Mouse (Mus musculus) liver, adult 2 months (tissue): ENCODE results near the gene Set. TPM values are rescaled to one million over a fixed set of nuclear protein-coding genes. Genes with fewer than 3 reads are reported as not detected.

Experiments used
- DNase-seq: peaks from one replicate; pipeline ENCODE4 v3.0.0-alpha.2; 2011; ENCODE audit warnings: low read depth, low spot score; ENCODE audit errors: extremely low read depth
- H3K27ac ChIP-seq: fragments of 200-500 bp; replicated peaks from 2 replicates; pipeline ENCODE4 v1.5.1; 2012; ENCODE audit warnings: low read depth, mild to moderate bottlenecking, control low read depth, inconsistent platforms, low read length; ENCODE audit not compliant: insufficient read depth
- H3K27me3 ChIP-seq: fragments of 200-500 bp; 2 replicates; pipeline ENCODE4 v1.6.1; 2012; ENCODE audit warnings: mild to moderate bottlenecking, moderate library complexity, low read length, inconsistent platforms; ENCODE audit not compliant: control insufficient read depth, insufficient read depth
- H3K36me3 ChIP-seq: fragments of 200-500 bp; 2 replicates; pipeline ENCODE4 v1.6.1; 2012; ENCODE audit warnings: low read length, inconsistent platforms; ENCODE audit not compliant: control insufficient read depth, insufficient read depth
- H3K4me1 ChIP-seq: fragments of 200-500 bp; 2 replicates; pipeline ENCODE4 v1.6.1; 2011; ENCODE audit warnings: low read length; ENCODE audit not compliant: control insufficient read depth, insufficient read depth
- H3K4me3 ChIP-seq: fragments of 200-500 bp; 2 replicates; pipeline ENCODE4 v1.5.1; 2011; ENCODE audit warnings: low read depth, mild to moderate bottlenecking, control low read depth, low read length, moderate library complexity; ENCODE audit not compliant: insufficient read depth
- H3K79me2 ChIP-seq: fragments of 200-500 bp; 2 replicates; pipeline ENCODE4 v1.6.1; 2012; ENCODE audit warnings: inconsistent platforms, mild to moderate bottlenecking, low read length, moderate library complexity; ENCODE audit not compliant: control insufficient read depth, insufficient read depth
- H3K9ac ChIP-seq: fragments of 200-500 bp; 2 replicates; pipeline ENCODE4 v1.6.1; 2012; ENCODE audit warnings: low read depth, mild to moderate bottlenecking, control low read depth, inconsistent platforms, low read length
- CTCF ChIP-seq: fragments of 200-500 bp; IDR thresholded peaks from 2 replicates; pipeline ENCODE4 v1.5.1; 2011; ENCODE audit warnings: low read depth, low read length, control low read depth
- POLR2A ChIP-seq: fragments of 200-500 bp; IDR thresholded peaks from 2 replicates; pipeline ENCODE4 v1.6.1; 2011; ENCODE audit warnings: low read length, control low read depth; ENCODE audit not compliant: insufficient read depth; ENCODE audit errors: extremely low read depth
- WGBS: fragments of 180-500 bp; shearing (Covaris S2); methylation state at CpG from one replicate; pipeline ENCODE4 v1.1.7; 2018; 5-methylcytosine and 5-hydroxymethylcytosine counted together
- polyA plus RNA-seq: library from polyadenylated mRNA; depleted of rRNA; stranded (reverse); fragments of >200 nt; gene quantifications from 2 replicates; pipeline ENCODE4 v1.2.3, GENCODE M21; 2012
- total RNA-seq: library from RNA; depleted of rRNA; stranded (reverse); fragments of >200 nt; gene quantifications from 2 replicates; pipeline ENCODE4 v1.2.3, GENCODE M21; 2014

The Set gene
- total and polyA plus RNA-seq, 2 experiments = 26.3 to 85.1 TPM

GRCm38 (mm10) chr2:30084632-30085031 lies 27.5 kb downstream of the Set start:
- no peaks in the 10 kb centered on the region for H3K4me1 ChIP-seq
- H3K27ac ChIP-seq = no peak overlapping the region
- H3K79me2 ChIP-seq = no peaks in the 10 kb centered on the region
- H3K9ac ChIP-seq = no peak overlapping the region
- no peak overlapping the region for H3K4me3 ChIP-seq
- TF ChIP-seq CTCF (no peak), POLR2A (no peak)
- DNase-seq = no peak
- H3K27me3 ChIP-seq = no peaks in the 10 kb centered on the region
- 67% methylated on average over 12 of the region's 12 CpGs for WGBS
- H3K36me3 ChIP-seq = no peaks in the 10 kb centered on the region

- no peaks in the 10 kb centered on the region for H3K27me3 ChIP-seq
- WGBS = 92% methylated on average over 4 of the region's 4 CpGs
- no peak for DNase-seq
- no peaks in the 10 kb centered on the region for H3K4me1 ChIP-seq
- no peaks in the 10 kb centered on the region for H3K79me2 ChIP-seq
- no peak for TF ChIP-seq CTCF
- TF ChIP-seq POLR2A = no peak
- H3K27ac ChIP-seq = no peak overlapping the region
- no peak overlapping the region for H3K9ac ChIP-seq
- no peaks in the 10 kb centered on the region for H3K36me3 ChIP-seq
- no peak overlapping the region for H3K4me3 ChIP-seq
These were observed 30.1 kb downstream of the Set start for GRCm38 (mm10) chr2:30087310-30087709.

GRCm38 (mm10) chr2:30091521-30091920 lies 34.3 kb downstream of the Set start:
- 98% methylated on average over 12 of the region's 12 CpGs for WGBS
- Histone ChIP-seq H3K27me3 (no peaks in the 10 kb centered on the region), H3K4me3 (no peak overlapping the region), H3K79me2 (no peaks in the 10 kb centered on the region), H3K36me3 (no peaks in the 10 kb centered on the region), H3K9ac (no peak overlapping the region), H3K4me1 (no peaks in the 10 kb centered on the region), H3K27ac (no peak overlapping the region)
- DNase-seq = no peak
- TF ChIP-seq CTCF = no peak
- TF ChIP-seq POLR2A = no peak

GRCm38 (mm10) chr2:30092280-30092918 lies 35.2 kb downstream of the Set start:
- Histone ChIP-seq H3K4me1 (no peaks in the 10 kb centered on the region), H3K9ac (no peak overlapping the region), H3K27me3 (no peaks in the 10 kb centered on the region), H3K79me2 (no peaks in the 10 kb centered on the region), H3K4me3 (no peak overlapping the region), H3K36me3 (no peaks in the 10 kb centered on the region), H3K27ac (no peak overlapping the region)
- TF ChIP-seq POLR2A (no peak), CTCF (no peak)
- no peak for DNase-seq
- 92% methylated on average over 6 of the region's 6 CpGs for WGBS

- Histone ChIP-seq H3K36me3 (no peaks in the 10 kb centered on the region), H3K79me2 (no peaks in the 10 kb centered on the region), H3K4me1 (no peaks in the 10 kb centered on the region), H3K9ac (peak within 1 kb of the TSS; percentile 86), H3K27ac (peak within 1 kb of the TSS; percentile 59), H3K4me3 (peak within 1 kb of the TSS; percentile 88), H3K27me3 (no peaks in the 10 kb centered on the region)
- TF ChIP-seq CTCF (no peak), POLR2A (0 out of 2 replicates have a peak, but pooled peaks have one; percentile 13)
- WGBS = under 1% methylated on average over 51 of the region's 51 CpGs
- DNase-seq = peak; percentile 93
These were observed 36.5 kb downstream of the Set start, which contains the start of gene Zdhhc12 for GRCm38 (mm10) chr2:30093471-30094207. Gene Zdhhc12 (minus strand): TSS chr2:30093648.

- peak overlapping the region; percentile 66 for H3K9ac ChIP-seq
- no peaks in the 10 kb centered on the region for H3K4me1 ChIP-seq
- no peaks in the 10 kb centered on the region for H3K36me3 ChIP-seq
- H3K27ac ChIP-seq = peak overlapping the region; percentile 59
- H3K4me3 ChIP-seq = peak overlapping the region; percentile 88
- no peak for DNase-seq
- no peak for TF ChIP-seq CTCF
- TF ChIP-seq POLR2A = no peak
- 4% methylated on average over 13 of the region's 13 CpGs for WGBS
- no peaks in the 10 kb centered on the region for H3K79me2 ChIP-seq
- no peaks in the 10 kb centered on the region for H3K27me3 ChIP-seq
These were observed 37.0 kb downstream of the Set start for GRCm38 (mm10) chr2:30094208-30094588.
